Mouse (Mus musculus) stomach, postnatal 0 days (tissue): Measurements from ENCODE around the gene Xkr7. TPM values are rescaled to one million over a fixed set of nuclear protein-coding genes. Genes with fewer than 3 reads are reported as not detected.

Experiments used
- ATAC-seq: fragments of 200-750 bp; cut with Nextera tagmentation; 2 replicates; pipeline ENCODE4 v1.8.0; 2017; ENCODE audit not compliant: low FRiP score, low TSS enrichment
- DNase-seq: peaks from one replicate; pipeline ENCODE4 v3.0.0-alpha.2; 2016; ENCODE audit warnings: low spot score
- H3K27ac ChIP-seq: fragments of 300-500 bp; sonication (generic); replicated peaks from 2 replicates; pipeline ENCODE4 v1.5.1; 2014; ENCODE audit warnings: mild to moderate bottlenecking, control low read depth
- H3K27me3 ChIP-seq: fragments of 300-500 bp; sonication (generic); 2 replicates; pipeline ENCODE4 v1.6.1; 2014; ENCODE audit warnings: low read length; ENCODE audit not compliant: control insufficient read depth, insufficient read depth
- H3K36me3 ChIP-seq: fragments of 300-500 bp; sonication (generic); 2 replicates; pipeline ENCODE4 v1.6.1; 2014; ENCODE audit warnings: low read length, mixed read lengths; ENCODE audit not compliant: control insufficient read depth, insufficient read depth
- H3K4me1 ChIP-seq: fragments of 300-500 bp; sonication (generic); replicated peaks from 2 replicates; pipeline ENCODE4 v1.6.1; 2014; ENCODE audit warnings: antibody characterized with exemption; ENCODE audit not compliant: control insufficient read depth, insufficient read depth
- H3K4me2 ChIP-seq: fragments of 300-500 bp; sonication (generic); replicated peaks from 2 replicates; pipeline ENCODE4 v1.6.1; 2014; ENCODE audit warnings: low read depth, mild to moderate bottlenecking, control low read depth, moderate library complexity
- H3K4me3 ChIP-seq: fragments of 300-500 bp; sonication (generic); 2 replicates; pipeline ENCODE4 v1.5.1; 2014; ENCODE audit warnings: low read depth, low read length, control low read depth
- H3K9ac ChIP-seq: fragments of 300-500 bp; sonication (generic); 2 replicates; pipeline ENCODE4 v1.6.1; 2014; ENCODE audit warnings: mild to moderate bottlenecking, low read length, control low read depth, mixed read lengths
- H3K9me3 ChIP-seq: fragments of 300-500 bp; sonication (generic); 2 replicates; pipeline ENCODE4 v1.6.1; 2016; ENCODE audit warnings: low read length; ENCODE audit not compliant: control insufficient read depth
- CTCF ChIP-seq: IDR thresholded peaks from 2 replicates; pipeline ENCODE4 v1.5.1; 2016; ENCODE audit warnings: antibody characterized with exemption, low read depth, mild to moderate bottlenecking, moderate library complexity
- EP300 ChIP-seq: optimal IDR thresholded peaks from 2 replicates; pipeline ENCODE3; 2016; ENCODE audit warnings: antibody characterized with exemption
- WGBS: fragments of 180-500 bp; shearing (Covaris S2); extraction: QIAGEN DNeasy Blood & Tissue Kit; methylation state at CpG from one replicate; pipeline ENCODE4 v1.1.7; 2014; 5-methylcytosine and 5-hydroxymethylcytosine counted together
- polyA plus RNA-seq: library from polyadenylated mRNA; unstranded; fragments of >200 nt; fragmentation: Nextera tagmentation; extraction: Ambion mirVana; gene quantifications from 2 replicates; pipeline ENCODE4 v1.2.1, GENCODE M21; 2015

The Xkr7 gene
- polyA plus RNA-seq, 1 experiment from 2014 or later = not detected

DNA sequence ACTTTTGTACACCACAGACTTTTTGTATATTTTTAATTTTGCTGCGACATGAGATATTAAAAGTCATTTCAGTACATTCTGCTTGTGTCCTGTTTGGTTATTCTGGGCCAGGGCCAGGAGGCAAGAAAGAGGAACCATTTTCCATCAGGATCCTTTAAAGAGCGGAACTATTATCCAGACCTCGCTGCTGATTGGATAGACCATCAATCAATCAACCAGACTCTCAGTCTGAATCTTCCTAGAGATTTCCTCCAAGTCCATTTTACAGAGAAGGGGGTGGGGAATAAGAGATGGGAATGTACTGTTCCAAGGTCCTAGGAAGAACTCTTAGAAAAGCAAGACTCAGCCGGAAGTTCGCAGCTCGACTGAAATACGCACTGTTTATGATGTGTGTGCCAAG lies 28.6 kb downstream of the Xkr7 start:
- Histone ChIP-seq H3K4me1 (no peaks in the 10 kb centered on the region), H3K27ac (no peak overlapping the region), H3K27me3 (no peaks in the 10 kb centered on the region), H3K9ac (no peak overlapping the region), H3K36me3 (no peaks in the 10 kb centered on the region), H3K4me2 (no peak overlapping the region), H3K4me3 (no peak overlapping the region), H3K9me3 (no peaks in the 10 kb centered on the region)
- ATAC-seq (no peak), DNase-seq (no peak)
- TF ChIP-seq EP300 = no peak
- TF ChIP-seq CTCF = no peak
- 67% methylated on average over 7 of the region's 7 CpGs for WGBS

DNA sequence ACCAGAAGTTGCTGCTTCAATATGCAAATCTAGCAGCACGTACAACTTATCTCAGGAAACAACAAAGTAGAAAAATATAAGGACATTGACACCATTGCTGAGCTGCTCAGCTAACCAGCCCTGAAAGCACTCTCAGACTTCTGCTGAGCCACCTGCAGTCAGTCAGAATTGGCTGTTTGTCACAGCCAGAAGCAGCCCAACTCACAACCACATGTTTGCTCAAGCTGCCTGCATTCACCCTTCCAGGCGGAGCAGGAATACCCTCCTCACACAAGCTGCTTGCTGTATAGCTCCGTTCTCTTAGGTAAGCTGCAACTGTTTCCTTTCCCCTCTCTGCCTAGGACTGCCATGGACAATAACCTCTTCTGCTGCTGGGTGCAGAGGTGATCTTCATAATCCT lies 31.7 kb downstream of the Xkr7 start:
- no peak for DNase-seq
- H3K4me3 ChIP-seq = no peak overlapping the region
- H3K4me2 ChIP-seq = no peak overlapping the region
- H3K36me3 ChIP-seq = no peaks in the 10 kb centered on the region
- H3K27me3 ChIP-seq = no peaks in the 10 kb centered on the region
- no peak for TF ChIP-seq EP300
- H3K9ac ChIP-seq = no peak overlapping the region
- no peaks in the 10 kb centered on the region for H3K4me1 ChIP-seq
- 47% methylated on average over 3 of the region's 3 CpGs for WGBS
- no peak overlapping the region for H3K27ac ChIP-seq
- no peaks in the 10 kb centered on the region for H3K9me3 ChIP-seq
- no peak for ATAC-seq

DNA sequence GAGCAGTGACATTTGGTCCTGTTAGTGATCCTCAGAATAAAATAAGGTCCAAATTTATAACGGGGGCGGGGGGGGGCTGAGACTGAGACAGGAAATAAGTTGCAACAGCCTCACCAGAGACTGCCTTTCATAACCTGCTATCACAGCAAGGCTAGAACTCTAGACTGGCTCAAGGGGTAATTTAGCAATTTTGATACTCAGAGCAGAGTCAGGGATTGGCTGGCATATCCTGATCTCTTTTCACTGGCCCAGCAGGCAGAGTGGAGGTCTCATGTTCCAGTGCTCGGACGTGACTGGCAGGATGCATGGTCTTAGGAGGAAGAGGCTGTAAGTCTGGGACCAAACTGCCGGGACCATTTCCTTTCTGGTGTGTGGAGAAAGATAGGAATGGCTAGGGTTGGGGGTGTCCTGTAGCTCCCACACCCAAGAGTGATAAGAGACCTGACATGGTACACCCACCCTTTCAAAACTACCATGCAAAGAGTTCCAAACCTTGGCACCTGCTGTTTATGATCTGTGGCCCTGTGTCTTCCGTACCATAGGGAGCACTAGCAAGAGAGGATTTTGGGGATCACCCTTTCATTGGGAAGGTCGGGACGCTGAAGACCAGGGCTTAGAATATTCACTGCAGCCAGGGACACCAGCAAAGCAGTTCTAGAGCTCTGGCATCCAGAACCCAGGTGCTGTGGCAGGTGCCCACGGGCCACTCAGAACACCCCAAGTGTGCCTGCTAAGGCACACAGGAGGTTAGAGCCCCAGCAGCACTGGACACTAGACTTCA lies 32.7 kb downstream of the Xkr7 start:
- Histone ChIP-seq H3K9me3 (no peaks in the 10 kb centered on the region), H3K4me3 (no peak overlapping the region), H3K36me3 (no peaks in the 10 kb centered on the region), H3K9ac (no peak overlapping the region), H3K4me1 (no peaks in the 10 kb centered on the region), H3K27me3 (no peaks in the 10 kb centered on the region), H3K27ac (no peak overlapping the region), H3K4me2 (no peak overlapping the region)
- ATAC-seq (no peak), DNase-seq (no peak)
- no peak for TF ChIP-seq CTCF
- TF ChIP-seq EP300 = no peak
- WGBS = 61% methylated on average over 9 of the region's 9 CpGs

DNA sequence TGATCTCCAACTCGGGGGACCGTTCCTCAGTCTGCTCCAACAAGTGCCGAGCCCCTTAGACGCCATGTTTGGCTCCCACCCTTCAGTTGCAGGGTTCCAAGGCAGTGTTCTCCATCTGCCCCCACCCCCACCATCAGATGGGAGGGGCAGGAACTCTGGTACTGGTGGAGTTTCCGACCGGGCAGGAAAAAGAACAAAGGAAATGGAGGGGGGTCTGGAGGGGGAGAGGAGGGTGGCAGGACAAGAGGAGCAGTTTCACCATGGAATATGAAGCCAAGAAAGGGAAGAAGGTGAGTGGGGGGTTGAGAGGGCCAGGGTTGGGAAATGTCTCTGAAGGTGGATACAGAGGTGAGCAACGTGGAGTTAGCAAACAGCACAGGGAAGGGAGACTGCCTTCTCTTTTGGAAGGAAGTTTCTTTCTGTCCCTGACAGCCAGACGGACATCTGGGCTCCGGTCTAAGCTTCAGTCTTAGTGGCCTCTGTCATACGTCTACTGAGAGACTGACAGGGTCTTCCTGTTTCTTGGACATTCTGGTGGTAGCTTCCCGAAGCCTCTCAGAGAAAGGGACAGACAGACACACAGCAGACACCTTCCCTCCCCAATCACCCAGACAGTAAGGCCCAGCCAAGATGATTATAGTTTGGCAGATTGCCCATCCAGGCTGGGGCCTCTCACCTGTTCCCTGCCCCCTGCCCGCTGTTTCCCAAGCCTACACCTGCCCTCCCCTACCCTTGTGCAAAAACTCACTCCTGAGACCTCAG lies 34.3 kb downstream of the Xkr7 start, which contains the start of gene Ccm2l:
TSS of gene Ccm2l (plus strand) at position 209 of the 762 bp plus-strand sequence.
- Histone ChIP-seq H3K4me3 (no peak within 1 kb of the TSS), H3K27ac (no peak within 1 kb of the TSS), H3K4me2 (0 out of 2 replicates have a peak within 1 kb of the TSS, but pooled peaks have one; percentile 5), H3K9me3 (no peaks in the 10 kb centered on the region), H3K9ac (no peak within 1 kb of the TSS), H3K4me1 (no peaks in the 10 kb centered on the region), H3K27me3 (peaks cover 11% of the 10 kb centered on the region), H3K36me3 (no peaks in the 10 kb centered on the region)
- ATAC-seq = no peak
- WGBS = 35% methylated on average over 12 of the region's 12 CpGs
- TF ChIP-seq CTCF = no peak
- no peak for TF ChIP-seq EP300
- DNase-seq = no peak

DNA sequence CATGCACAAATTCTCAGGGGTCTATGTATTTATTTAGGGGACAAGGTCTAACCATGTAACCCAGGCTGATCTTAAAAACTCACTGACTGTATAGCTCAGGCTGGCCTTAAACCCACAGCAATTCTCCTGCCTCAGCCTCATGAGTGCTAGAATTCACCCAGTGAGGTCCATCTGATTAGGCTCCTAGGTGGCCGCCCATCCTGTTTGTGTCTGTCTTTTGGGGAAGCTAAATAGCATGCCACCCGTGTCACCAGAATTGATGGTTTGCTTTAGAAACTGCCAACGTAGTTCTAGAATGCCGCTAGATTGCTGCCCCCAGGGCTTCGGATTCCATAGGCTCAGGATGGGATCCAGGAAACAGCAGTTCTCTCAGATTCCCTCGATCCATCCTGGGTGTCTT lies 35.3 kb downstream of the Xkr7 start:
- Histone ChIP-seq H3K4me2 (no peak overlapping the region), H3K27ac (no peak overlapping the region), H3K4me1 (no peaks in the 10 kb centered on the region), H3K36me3 (no peaks in the 10 kb centered on the region), H3K4me3 (no peak overlapping the region), H3K9me3 (no peaks in the 10 kb centered on the region), H3K9ac (no peak overlapping the region), H3K27me3 (peaks cover 19% of the 10 kb centered on the region)
- no peak for ATAC-seq
- no peak for DNase-seq
- TF ChIP-seq EP300 (no peak), CTCF (no peak)
- 41% methylated on average over 6 of the region's 6 CpGs for WGBS
